Mouse (Mus musculus) kidney, adult 2 months (tissue): ENCODE measurements around the gene C5ar1.

ENCODE experiments used
- CTCF ChIP-seq: fragments of 200-500 bp; conservative IDR thresholded peaks from 2 replicates; pipeline ENCODE4 v1.5.1; 2011; ENCODE audit warnings: low read depth, mild to moderate bottlenecking, control low read depth, low read length, moderate library complexity, mixed read lengths; ENCODE audit not compliant: insufficient read depth, insufficient read length
- POLR2A ChIP-seq: fragments of 200-500 bp; IDR thresholded peaks from one replicate; pipeline ENCODE4 v1.6.1; 2011; ENCODE audit warnings: low read depth, low read length, control low read depth

- no peak for TF ChIP-seq CTCF
- no peak for TF ChIP-seq POLR2A
These were observed 24.7 kb upstream of the C5ar1 start for GRCm38 (mm10) chr7:16284001-16284400.
